8 mouse cellular contexts compared by ENCODE assay signal in genomic region chr4:135666192-135666975, GRCm38 (mm10). TPM values are rescaled to one million over a fixed set of nuclear protein-coding genes. Genes with fewer than 3 reads are reported as not detected.
DNase-seq lines count a peak whose midpoint lies in the region; ATAC-seq lines count a peak whose summit lies in the region.

No protein-coding gene starts in this region.

- DNase-seq in cerebellum, postnatal 10 days: peak; percentile 52 to 69
- DNase-seq in left cerebral cortex, postnatal 4 days: peak; percentile 34
- DNase-seq in left cerebral cortex, adult 8-10 months (ENCODE audit: low spot score in 2 of 2): no peak
- peak; percentile 62 for DNase-seq in adrenal gland, postnatal 14 days
- DNase-seq in kidney, postnatal 14 days: peak; percentile 52
- peak; percentile 79 for DNase-seq in naive thymus-derived CD4-positive, alpha-beta T cell, adult 2 months (ENCODE audit: low read depth)
- peak; percentile 42 for DNase-seq in yolk sac, embryonic 10.5 days (ENCODE audit: low spot score)

- no peak for ATAC-seq in cerebellum, adult (ENCODE audit: insufficient number of reproducible peaks, low FRiP score, low TSS enrichment)

- intact Hi-C loops in left cerebral cortex, postnatal 4 days (cut with DNase I): loop anchor here (10.0 kb wide), 1 partner anchor 282 kb away; no protein-coding TSS in a partner anchor

RNA-seq across cellular contexts. Expression of gene Ifnlr1, which starts 19.7 kb away (rescaled TPM):
- under 1 TPM; 0.28 to 0.32 TPM for total RNA-seq in left cerebral cortex, postnatal 4 days (2021)
- under 1 TPM; 0.27 to 0.37 (median 0.32) TPM for total RNA-seq in left cerebral cortex, adult 8-10 months (2022)
- total RNA-seq in adrenal gland, postnatal 14 days (2021): 0.30 and 0.60 TPM in 2 replicates

Comparison
In these comparisons a context has a peak if more than half of its experiments do, and no peak if none do; other contexts are left out.
1. DNase-seq: peak in cerebellum, postnatal 10 days (2 of 2), left cerebral cortex, postnatal 4 days (single experiment), adrenal gland, postnatal 14 days (single experiment), kidney, postnatal 14 days (single experiment), naive thymus-derived CD4-positive, alpha-beta T cell, adult 2 months (single experiment) and yolk sac, embryonic 10.5 days (single experiment); none in left cerebral cortex, adult 8-10 months (0 of 2).